Mouse (Mus musculus): Measurements from ENCODE around the gene Tubgcp4.

DNA sequence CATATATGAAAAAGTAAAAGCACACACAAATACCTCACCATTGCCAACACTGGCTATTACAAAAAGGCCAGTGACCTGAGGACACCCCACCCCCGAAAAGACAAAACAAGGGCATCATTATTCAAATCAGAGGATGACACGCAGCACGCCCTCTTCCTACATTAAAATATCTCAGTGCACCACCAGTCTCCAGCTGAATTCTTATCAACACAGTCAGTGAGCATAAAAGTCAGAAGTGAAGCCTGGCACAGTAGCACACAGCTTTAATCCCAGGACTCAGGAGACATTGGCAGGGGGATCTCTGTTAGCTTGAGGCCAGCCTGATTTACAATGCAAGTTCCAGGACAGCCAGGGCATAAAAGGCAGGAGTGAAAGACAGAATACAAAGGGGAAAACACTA, 36.1 kb downstream of the Tubgcp4 start:
- TF ChIP-seq POLR2A (IDR thresholded peaks at IDR 0.05; ENCODE audit: borderline replicate concordance, control insufficient read depth, low read depth, low read length) (no peak), CTCF (IDR thresholded peaks at IDR 0.05; ENCODE audit: control insufficient read depth, insufficient read depth, low read length) (no peak)

Data from bone marrow, adult 2 months (tissue).